Mouse (Mus musculus): Measurements from ENCODE around the gene Arhgdia. TPM values are rescaled to one million over a fixed set of nuclear protein-coding genes. Genes with fewer than 3 reads are reported as not detected.
A peak's percentile ranks its signal among the peaks of the same experiment; 100 is the strongest.

Gene Arhgdia
- total and polyA plus RNA-seq, 3 experiments, result 172 to 958 (median 417) TPM

DNA sequence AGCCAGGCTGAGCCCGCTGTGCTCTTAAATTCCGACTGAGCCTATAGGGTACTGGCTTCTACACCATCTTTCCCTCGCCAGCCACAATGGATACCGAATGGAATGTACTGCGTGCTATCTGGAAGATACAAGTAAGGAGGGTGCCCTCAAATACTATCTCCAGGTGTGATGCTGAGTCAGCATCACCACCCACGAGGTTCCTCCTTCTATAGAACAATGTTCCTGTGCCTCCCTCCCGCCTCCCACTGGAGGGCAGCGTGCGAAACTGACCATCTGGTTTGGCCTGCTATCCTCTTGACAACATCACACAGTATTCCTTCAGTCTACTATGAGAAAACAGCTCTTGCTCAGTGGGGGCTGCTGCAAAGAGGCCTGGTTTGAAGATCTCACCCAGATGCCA lies 16.3 kb downstream of the Arhgdia start:
- DNase-seq (ENCODE audit: extremely low read depth), result no peak
- Histone ChIP-seq H3K9ac (ENCODE audit: insufficient read depth, low read depth) (no peak overlapping the region), H3K27ac (ENCODE audit: insufficient read depth, low read depth) (no peak overlapping the region), H3K79me2 (replicated peaks; ENCODE audit: control insufficient read depth, extremely low read depth, insufficient read depth, poor library complexity, severe bottlenecking) (peaks cover 19% of the 10 kb centered on the region), H3K36me3 (replicated peaks in 1 of 2; ENCODE audit: control insufficient read depth in 1 of 2, insufficient read depth in 1 of 2, low read length in 1 of 2) (peaks cover 84 to 91% of the 10 kb centered on the region in 2 experiments), H3K4me3 (replicated peaks in 1 of 3; ENCODE audit: low read depth in 2 of 3, low read length in 2 of 3, poor library complexity in 1 of 3) (no peak overlapping the region), H3K4me1 (ENCODE audit: control insufficient read depth in 1 of 2, insufficient read depth in 2 of 2) (peaks cover 0 to 11% of the 10 kb centered on the region in 2 experiments; a peak in 1 of 4 replicates), H3K4me2 (ENCODE audit: insufficient read depth, low read depth, poor library complexity, severe bottlenecking) (no peak overlapping the region), H3K27me3 (replicated peaks) (no peaks in the 10 kb centered on the region), H3K9me3 (replicated peaks; ENCODE audit: low read length) (no peaks in the 10 kb centered on the region)
- in situ Hi-C loops (cut with MboI; ENCODE audit: low pct_ligation_motif_present, low pct_unique_long_range_greater_than_20kb, low sequenced_read_pairs) (loop anchor here (5.0 kb wide), 1 partner anchor 43 kb away; no protein-coding TSS in a partner anchor), dilution Hi-C loops (cut with MboI; ENCODE audit: extremely low pct_ligation_motif_present, extremely low pct_unique_long_range_greater_than_20kb, low sequenced_read_pairs) (no loop called here)
- TF ChIP-seq ZMIZ1 (IDR thresholded peaks at IDR 0.05; ENCODE audit: low read depth, low read length) (no peak), MAFK (IDR thresholded peaks at IDR 0.05; ENCODE audit: insufficient replicate concordance, low read length) (peak; percentile 96), ZKSCAN1 (IDR thresholded peaks at IDR 0.05; ENCODE audit: borderline replicate concordance, low read depth, low read length) (no peak), SMC3 (IDR thresholded peaks at IDR 0.05; ENCODE audit: low read depth, low read length) (peak; percentile 18), CTCF (conservative IDR thresholded peaks at IDR 0.05 in 1 of 2, IDR thresholded peaks at IDR 0.05 in 1 of 2; ENCODE audit: low read depth in 2 of 2, low read length in 2 of 2) (peak in 1 of 2 experiments; percentile 42; a peak in 2 of 4 replicates)

DNA sequence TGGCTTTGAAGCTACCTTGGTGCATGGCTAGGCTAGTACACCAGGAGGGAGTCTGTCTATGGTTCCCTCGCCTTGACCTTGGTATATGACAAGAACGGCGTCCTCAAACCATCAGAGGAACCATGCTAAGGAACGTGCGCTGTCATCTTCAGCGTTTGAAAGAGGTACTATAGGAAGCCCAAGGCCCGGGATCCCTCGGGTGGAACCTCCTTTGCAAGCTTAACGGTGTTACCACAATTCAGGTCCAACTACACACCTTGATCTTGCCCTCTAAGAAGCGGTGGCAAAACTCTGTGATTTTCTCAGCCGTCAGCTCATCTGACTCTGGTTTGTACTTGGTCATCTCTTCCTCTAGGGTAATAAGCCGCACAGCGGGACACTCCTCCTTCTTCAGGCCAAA lies 18.5 kb downstream of the Arhgdia start:
- Histone ChIP-seq H3K4me2 (ENCODE audit: insufficient read depth, low read depth, poor library complexity, severe bottlenecking) (no peak overlapping the region), H3K9ac (ENCODE audit: insufficient read depth, low read depth) (no peak overlapping the region), H3K36me3 (replicated peaks in 1 of 2; ENCODE audit: control insufficient read depth in 1 of 2, insufficient read depth in 1 of 2, low read length in 1 of 2) (peaks cover 78 to 89% of the 10 kb centered on the region in 2 experiments), H3K79me2 (replicated peaks; ENCODE audit: control insufficient read depth, extremely low read depth, insufficient read depth, poor library complexity, severe bottlenecking) (peaks cover 11% of the 10 kb centered on the region), H3K9me3 (replicated peaks; ENCODE audit: low read length) (no peaks in the 10 kb centered on the region), H3K27me3 (replicated peaks) (no peaks in the 10 kb centered on the region), H3K27ac (ENCODE audit: insufficient read depth, low read depth) (no peak overlapping the region), H3K4me3 (replicated peaks in 1 of 3; ENCODE audit: low read depth in 2 of 3, low read length in 2 of 3, poor library complexity in 1 of 3) (no peak overlapping the region), H3K4me1 (ENCODE audit: control insufficient read depth in 1 of 2, insufficient read depth in 2 of 2) (peaks cover 0 to 8% of the 10 kb centered on the region in 2 experiments; a peak in 1 of 4 replicates)
- dilution Hi-C loops (cut with MboI; ENCODE audit: extremely low pct_ligation_motif_present, extremely low pct_unique_long_range_greater_than_20kb, low sequenced_read_pairs), result no loop called here
- DNase-seq (ENCODE audit: extremely low read depth), result no peak
- in situ Hi-C loops (cut with MboI; ENCODE audit: low pct_ligation_motif_present, low pct_unique_long_range_greater_than_20kb, low sequenced_read_pairs), result loop anchor here (5.0 kb wide), 1 partner anchor 76 kb away; no protein-coding TSS in a partner anchor
- TF ChIP-seq ELF1 (IDR thresholded peaks at IDR 0.05; ENCODE audit: low read depth, low read length), result no peak
- TF ChIP-seq ZKSCAN1 (IDR thresholded peaks at IDR 0.05; ENCODE audit: borderline replicate concordance, low read depth, low read length), result no peak
- TF ChIP-seq PAX5 (IDR thresholded peaks at IDR 0.05; ENCODE audit: low read length), result no peak

- no peaks in the 10 kb centered on the region for H3K27me3 ChIP-seq (replicated peaks)
- 0 out of 2 replicates have a peak, but pooled peaks cover 2% of the 10 kb centered on the region for H3K79me2 ChIP-seq (replicated peaks; ENCODE audit: control insufficient read depth, extremely low read depth, insufficient read depth, poor library complexity, severe bottlenecking)
- in situ Hi-C loops (cut with MboI; ENCODE audit: low pct_ligation_motif_present, low pct_unique_long_range_greater_than_20kb, low sequenced_read_pairs), result loop anchor here (5.0 kb wide), 1 partner anchor 74 kb away; no protein-coding TSS in a partner anchor
- peaks cover 61 to 71% of the 10 kb centered on the region in 2 experiments for H3K36me3 ChIP-seq (replicated peaks in 1 of 2; ENCODE audit: control insufficient read depth in 1 of 2, insufficient read depth in 1 of 2, low read length in 1 of 2)
- 0 out of 4 replicates have a peak, but pooled peaks cover 0 to 2% of the 10 kb centered on the region in 2 experiments for H3K4me1 ChIP-seq (ENCODE audit: control insufficient read depth in 1 of 2, insufficient read depth in 2 of 2)
- no peak overlapping the region for H3K4me2 ChIP-seq (ENCODE audit: insufficient read depth, low read depth, poor library complexity, severe bottlenecking)
- DNase-seq (ENCODE audit: extremely low read depth), result no peak
- no peak overlapping the region for H3K27ac ChIP-seq (ENCODE audit: insufficient read depth, low read depth)
- dilution Hi-C loops (cut with MboI; ENCODE audit: extremely low pct_ligation_motif_present, extremely low pct_unique_long_range_greater_than_20kb, low sequenced_read_pairs), result no loop called here
- TF ChIP-seq MAFK (IDR thresholded peaks at IDR 0.05; ENCODE audit: insufficient replicate concordance, low read length) (no peak), MYC (IDR thresholded peaks at IDR 0.05; ENCODE audit: low read depth, low read length) (no peak), ELF1 (IDR thresholded peaks at IDR 0.05; ENCODE audit: low read depth, low read length) (no peak), NRF1 (IDR thresholded peaks at IDR 0.05; ENCODE audit: low read depth, low read length) (no peak), ZMIZ1 (IDR thresholded peaks at IDR 0.05; ENCODE audit: low read depth, low read length) (no peak; the same call in 1 of the 2 replicates), CHD2 (IDR thresholded peaks at IDR 0.05; ENCODE audit: low read length) (no peak), ZKSCAN1 (IDR thresholded peaks at IDR 0.05; ENCODE audit: borderline replicate concordance, low read depth, low read length) (no peak), MEF2A (IDR thresholded peaks at IDR 0.05; ENCODE audit: borderline replicate concordance, low read depth, low read length) (no peak)
- no peak overlapping the region for H3K9ac ChIP-seq (ENCODE audit: insufficient read depth, low read depth)
- no peak overlapping the region for H3K4me3 ChIP-seq (replicated peaks in 1 of 3; ENCODE audit: low read depth in 2 of 3, low read length in 2 of 3, poor library complexity in 1 of 3)
- H3K9me3 ChIP-seq (replicated peaks; ENCODE audit: low read length), result peaks cover 4% of the 10 kb centered on the region
Measured at GRCm38 (mm10) chr11:120560952-120561728, 20.3 kb downstream of the Arhgdia start.
